Mouse (Mus musculus): Measurements from ENCODE around the gene Rpp40. TPM values are rescaled to one million over a fixed set of nuclear protein-coding genes. Genes with fewer than 3 reads are reported as not detected.

Rpp40 gene
- total RNA-seq, 2 experiments from 2014 or later: 4.4 to 5.8 TPM

GRCm38 (mm10) chr13:35857486-35857885 lies 48.7 kb downstream of the Rpp40 start:
- intact Hi-C loops (cut with DNase I): no loop called here
- DNase-seq (ENCODE audit: low spot score in 2 of 2): no peak

- no peak for DNase-seq (ENCODE audit: low spot score in 2 of 2)
- intact Hi-C loops (cut with DNase I): no loop called here
Observed at GRCm38 (mm10) chr13:35852851-35853575, 53.1 kb downstream of the Rpp40 start.

GRCm38 (mm10) chr13:35851581-35851980 lies 54.6 kb downstream of the Rpp40 start:
- no peak for DNase-seq (ENCODE audit: low spot score in 2 of 2)
- intact Hi-C loops (cut with DNase I): no loop called here

DNA sequence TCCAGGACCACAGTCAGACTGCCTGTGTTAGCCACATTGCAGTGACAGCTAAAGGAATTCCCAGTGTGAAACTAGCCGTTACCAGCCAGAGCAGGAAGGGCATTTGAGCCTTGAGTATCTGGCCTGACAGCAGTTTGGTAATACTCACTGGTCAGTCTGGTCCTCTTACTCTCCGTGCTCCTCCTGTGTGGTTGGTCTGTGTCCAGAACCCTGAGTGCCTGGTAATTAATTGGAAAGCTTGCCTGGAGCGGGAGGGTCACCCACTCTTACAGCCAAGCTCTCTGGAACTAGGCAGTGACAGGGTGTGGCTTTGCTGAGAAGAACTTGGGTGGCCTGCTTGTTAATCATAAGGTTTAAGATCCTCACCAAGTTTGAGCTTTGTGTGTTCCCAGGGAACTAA lies 57.5 kb downstream of the Rpp40 start:
- intact Hi-C loops (cut with DNase I): no loop called here
- no peak for DNase-seq (ENCODE audit: low spot score in 2 of 2)

DNA sequence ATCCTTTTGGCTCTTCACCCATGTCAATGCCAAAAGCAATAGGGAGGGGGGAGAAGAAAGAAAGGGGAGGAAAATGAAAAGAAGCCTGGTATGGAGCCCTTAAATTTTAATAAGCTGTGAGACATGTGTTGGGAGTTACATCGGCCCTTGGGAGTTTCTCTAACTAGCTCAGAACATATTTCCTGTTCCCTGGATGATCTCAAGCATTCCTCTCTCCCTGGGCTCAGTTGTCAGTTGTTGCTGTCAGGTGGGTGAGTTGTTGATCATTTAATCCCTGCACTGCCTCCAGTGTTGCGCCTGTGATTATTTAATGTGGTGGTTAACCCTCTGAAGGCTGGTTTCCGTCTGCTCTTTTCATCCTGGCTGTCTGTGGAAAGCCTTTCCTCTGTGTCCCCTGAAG lies 60.9 kb downstream of the Rpp40 start:
- no peak for DNase-seq (ENCODE audit: low spot score in 2 of 2)
- intact Hi-C loops (cut with DNase I): no loop called here

Other genes with a start within 250 kb of the Rpp40 start
- 10 to 100 TPM; 30.1 to 32.9 TPM for gene Cdyl, start 246.5 kb downstream of the Rpp40 start, total RNA-seq (2021)
- 10 to 100 TPM; 14.3 to 14.9 TPM for gene Ppp1r3g, start 52.5 kb upstream of the Rpp40 start, total RNA-seq (2021)
- gene Fars2, start 211.1 kb upstream of the Rpp40 start, total RNA-seq (2021): 10 to 100 TPM; 33.9 to 39.1 TPM
- gene Lyrm4, start 211.2 kb upstream of the Rpp40 start, total RNA-seq (2021): 10 to 100 TPM; 22.6 to 23.1 TPM